Mouse (Mus musculus): ENCODE measurements around the gene Serpina5. TPM values are rescaled to one million over a fixed set of nuclear protein-coding genes. Genes with fewer than 3 reads are reported as not detected.

The Serpina5 gene
- polyA plus RNA-seq, 1 experiment = not detected

GRCm38 (mm10) chr12:104114921-104115579 lies 14.1 kb downstream of the Serpina5 start:
- Histone ChIP-seq H3K4me1 (ENCODE audit: control insufficient read depth, insufficient read depth, low read length) (no peaks in the 10 kb centered on the region), H3K27ac (ENCODE audit: insufficient read depth, low read depth, low read length) (no peak overlapping the region), H3K4me3 (ENCODE audit: insufficient read depth, low read depth, low read length) (no peak overlapping the region)
- TF ChIP-seq POLR2A (IDR thresholded peaks at IDR 0.05; ENCODE audit: insufficient read depth, low read depth, low read length) (no peak), CTCF (IDR thresholded peaks at IDR 0.05; ENCODE audit: insufficient read depth, low read depth, low read length) (no peak)
- 41% methylated on average over 3 of the region's 3 CpGs for WGBS

- 82% methylated on average over 1 of the region's 1 CpGs for WGBS
- H3K4me3 ChIP-seq (ENCODE audit: insufficient read depth, low read depth, low read length) = no peak overlapping the region
- TF ChIP-seq POLR2A (IDR thresholded peaks at IDR 0.05; ENCODE audit: insufficient read depth, low read depth, low read length) (no peak), CTCF (IDR thresholded peaks at IDR 0.05; ENCODE audit: insufficient read depth, low read depth, low read length) (no peak)
- H3K4me1 ChIP-seq (ENCODE audit: control insufficient read depth, insufficient read depth, low read length) = no peaks in the 10 kb centered on the region
- no peak overlapping the region for H3K27ac ChIP-seq (ENCODE audit: insufficient read depth, low read depth, low read length)
Observed at GRCm38 (mm10) chr12:104123097-104123496, 22.2 kb downstream of the Serpina5 start.

DNA sequence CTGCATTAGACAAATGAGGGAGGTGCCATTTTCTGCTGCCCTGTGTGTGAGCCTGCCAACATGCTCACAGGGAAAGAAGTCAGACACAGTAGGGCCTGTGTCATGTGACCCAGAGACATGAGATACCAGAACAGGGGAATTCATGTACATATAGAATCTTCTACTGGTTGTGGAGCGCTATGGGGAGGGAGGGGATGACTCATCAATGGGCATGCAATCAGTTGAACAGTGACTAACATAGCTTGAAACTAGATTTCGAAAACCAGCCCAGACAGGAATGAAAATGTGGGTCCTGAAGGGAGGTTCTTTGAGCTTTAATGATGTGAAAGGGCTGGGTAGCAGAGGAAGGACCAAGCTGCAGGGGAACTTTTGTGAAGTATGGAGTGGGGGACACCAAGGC lies 23.1 kb downstream of the Serpina5 start:
- no peak for TF ChIP-seq POLR2A (IDR thresholded peaks at IDR 0.05; ENCODE audit: insufficient read depth, low read depth, low read length)
- no peak for TF ChIP-seq CTCF (IDR thresholded peaks at IDR 0.05; ENCODE audit: insufficient read depth, low read depth, low read length)
- WGBS = 54% methylated on average over 2 of the region's 2 CpGs
- H3K4me3 ChIP-seq (ENCODE audit: insufficient read depth, low read depth, low read length) = no peak overlapping the region
- no peak overlapping the region for H3K27ac ChIP-seq (ENCODE audit: insufficient read depth, low read depth, low read length)
- no peaks in the 10 kb centered on the region for H3K4me1 ChIP-seq (ENCODE audit: control insufficient read depth, insufficient read depth, low read length)

- WGBS = 75% methylated on average over 5 of the region's 5 CpGs
- Histone ChIP-seq H3K27ac (ENCODE audit: insufficient read depth, low read depth, low read length) (no peak overlapping the region), H3K4me3 (ENCODE audit: insufficient read depth, low read depth, low read length) (no peak overlapping the region), H3K4me1 (ENCODE audit: control insufficient read depth, insufficient read depth, low read length) (no peaks in the 10 kb centered on the region)
- TF ChIP-seq CTCF (IDR thresholded peaks at IDR 0.05; ENCODE audit: insufficient read depth, low read depth, low read length) (no peak), POLR2A (IDR thresholded peaks at IDR 0.05; ENCODE audit: insufficient read depth, low read depth, low read length) (no peak)
Observed at GRCm38 (mm10) chr12:104125021-104125560, 24.2 kb downstream of the Serpina5 start.

DNA sequence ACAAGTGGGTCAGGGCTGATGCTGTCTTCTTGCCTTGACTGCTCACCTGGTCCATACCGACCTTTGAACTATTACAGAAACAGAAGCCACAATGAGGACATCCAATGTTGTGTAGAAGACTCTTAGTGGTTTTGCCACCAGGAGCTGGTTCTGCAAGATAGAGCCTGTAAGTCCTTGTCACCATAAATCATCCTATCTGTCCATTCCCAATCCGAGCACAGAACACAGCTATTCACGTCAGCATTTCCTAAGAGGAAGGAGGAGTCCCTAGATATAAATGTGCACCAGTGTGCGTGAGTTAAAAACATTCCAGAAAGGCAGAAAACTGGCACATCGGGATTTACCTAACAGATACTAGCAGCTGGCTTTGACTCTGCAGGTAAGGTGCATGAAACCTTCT lies 26.8 kb downstream of the Serpina5 start, which contains the start of gene Serpina3b:
Gene Serpina3b, plus strand, starts transcription at position 301 of the 400 bp plus-strand sequence.
- Histone ChIP-seq H3K27ac (ENCODE audit: insufficient read depth, low read depth, low read length) (no peak within 1 kb of the TSS), H3K4me3 (ENCODE audit: insufficient read depth, low read depth, low read length) (no peak within 1 kb of the TSS), H3K4me1 (ENCODE audit: control insufficient read depth, insufficient read depth, low read length) (no peaks in the 10 kb centered on the region)
- 87% methylated on average over 5 of the region's 5 CpGs for WGBS
- TF ChIP-seq POLR2A (IDR thresholded peaks at IDR 0.05; ENCODE audit: insufficient read depth, low read depth, low read length) (no peak), CTCF (IDR thresholded peaks at IDR 0.05; ENCODE audit: insufficient read depth, low read depth, low read length) (no peak)

DNA sequence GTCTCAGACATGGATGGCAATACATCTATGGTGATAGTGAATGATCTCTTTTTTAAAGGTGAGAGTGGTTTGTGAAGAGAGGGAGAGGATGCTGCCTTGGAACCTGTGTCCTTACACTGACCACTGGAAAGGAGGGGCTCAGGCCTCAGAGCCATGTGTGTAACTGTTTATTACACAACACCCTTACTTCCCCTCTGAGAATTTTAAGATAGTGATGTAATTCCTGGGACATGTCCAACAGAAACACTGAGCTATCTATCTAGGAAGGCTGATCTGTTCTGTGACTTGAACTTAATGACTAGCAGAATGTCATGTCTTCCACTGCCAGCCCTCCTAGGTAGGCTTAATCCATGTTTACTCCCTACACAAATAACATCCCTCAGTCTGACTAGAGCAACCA lies 30.1 kb downstream of the Serpina5 start:
- H3K4me3 ChIP-seq (ENCODE audit: insufficient read depth, low read depth, low read length) = no peak overlapping the region
- no peak overlapping the region for H3K27ac ChIP-seq (ENCODE audit: insufficient read depth, low read depth, low read length)
- TF ChIP-seq CTCF (IDR thresholded peaks at IDR 0.05; ENCODE audit: insufficient read depth, low read depth, low read length) (no peak), POLR2A (IDR thresholded peaks at IDR 0.05; ENCODE audit: insufficient read depth, low read depth, low read length) (no peak)
- H3K4me1 ChIP-seq (ENCODE audit: control insufficient read depth, insufficient read depth, low read length) = no peaks in the 10 kb centered on the region

DNA sequence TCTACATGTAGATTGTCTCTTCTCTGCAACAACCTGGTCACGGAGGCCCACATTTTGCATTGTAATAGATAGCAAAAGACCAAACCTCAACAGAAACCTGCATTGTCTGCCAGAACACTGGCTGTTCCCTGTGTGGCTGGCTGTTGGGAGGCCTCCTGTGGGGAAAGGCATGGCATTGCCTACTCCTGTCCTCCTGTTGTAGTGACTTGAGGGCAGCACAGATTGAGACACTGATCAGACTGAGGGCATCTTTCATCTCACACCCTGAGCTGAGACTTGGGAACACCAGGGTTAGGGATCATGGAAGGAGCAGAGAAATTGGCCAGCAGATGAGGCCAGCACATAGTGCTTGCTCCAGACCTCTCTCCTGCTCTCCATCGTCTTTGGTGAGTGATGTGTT lies 37.3 kb downstream of the Serpina5 start:
- no peak overlapping the region for H3K27ac ChIP-seq (ENCODE audit: insufficient read depth, low read depth, low read length)
- H3K4me1 ChIP-seq (ENCODE audit: control insufficient read depth, insufficient read depth, low read length) = no peaks in the 10 kb centered on the region
- no peak for TF ChIP-seq POLR2A (IDR thresholded peaks at IDR 0.05; ENCODE audit: insufficient read depth, low read depth, low read length)
- TF ChIP-seq CTCF (IDR thresholded peaks at IDR 0.05; ENCODE audit: insufficient read depth, low read depth, low read length) = no peak
- no peak overlapping the region for H3K4me3 ChIP-seq (ENCODE audit: insufficient read depth, low read depth, low read length)
- 85% methylated on average over 2 of the region's 2 CpGs for WGBS

DNA sequence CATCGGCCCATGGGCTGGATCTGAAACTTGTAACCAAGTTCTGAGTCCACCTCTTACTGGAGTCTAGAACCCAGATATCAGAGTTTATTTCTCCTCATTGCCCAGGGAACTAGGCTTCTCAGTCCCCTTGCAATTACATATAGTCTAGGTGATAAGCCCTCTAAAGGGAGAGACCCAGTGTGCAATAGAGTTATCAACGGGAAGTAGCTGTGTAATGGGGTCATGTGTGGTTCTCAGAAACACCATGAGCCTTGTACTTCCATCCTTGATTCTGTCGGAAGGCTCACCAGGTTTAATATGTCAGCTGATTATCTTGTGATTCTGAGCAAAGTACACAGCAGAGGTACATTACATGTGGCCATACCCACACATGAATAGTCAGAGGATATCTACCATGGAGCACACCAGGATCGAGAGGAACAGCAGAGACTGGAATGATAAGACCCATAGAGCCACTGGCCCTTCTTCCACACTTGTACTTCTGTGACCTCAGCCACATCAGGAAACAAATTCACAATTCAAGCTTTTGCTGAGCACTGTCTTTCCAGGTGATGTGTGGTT lies 39.7 kb downstream of the Serpina5 start:
- no peaks in the 10 kb centered on the region for H3K4me1 ChIP-seq (ENCODE audit: control insufficient read depth, insufficient read depth, low read length)
- H3K27ac ChIP-seq (ENCODE audit: insufficient read depth, low read depth, low read length) = no peak overlapping the region
- WGBS = 94% methylated on average over 4 of the region's 4 CpGs
- H3K4me3 ChIP-seq (ENCODE audit: insufficient read depth, low read depth, low read length) = no peak overlapping the region
- TF ChIP-seq CTCF (IDR thresholded peaks at IDR 0.05; ENCODE audit: insufficient read depth, low read depth, low read length) (no peak), POLR2A (IDR thresholded peaks at IDR 0.05; ENCODE audit: insufficient read depth, low read depth, low read length) (no peak)

DNA sequence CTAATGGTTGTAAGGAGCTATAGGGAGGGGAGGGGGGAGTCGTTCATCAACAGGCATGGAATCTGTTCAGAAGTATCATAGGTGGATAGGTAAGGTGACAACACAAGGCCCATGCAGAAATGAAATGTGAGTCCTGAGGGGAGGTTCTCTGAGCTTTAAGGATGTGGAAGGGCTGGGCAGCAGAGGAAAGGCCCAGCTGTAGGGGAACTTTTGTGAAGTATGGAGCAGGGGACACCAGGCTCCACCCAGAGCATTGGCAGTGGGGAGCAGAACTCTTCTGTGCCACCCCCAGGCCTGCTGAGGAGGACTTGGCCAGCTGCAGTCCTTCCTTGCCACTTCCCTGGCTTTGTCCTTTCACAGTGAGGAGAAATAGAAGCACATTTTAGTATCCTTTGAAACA lies 40.6 kb downstream of the Serpina5 start:
- 85% methylated on average over 1 of the region's 1 CpGs for WGBS
- H3K27ac ChIP-seq (ENCODE audit: insufficient read depth, low read depth, low read length) = no peak overlapping the region
- H3K4me3 ChIP-seq (ENCODE audit: insufficient read depth, low read depth, low read length) = no peak overlapping the region

More for the DNA sequence above, 40.6 kb downstream of the Serpina5 start:
- TF ChIP-seq POLR2A (IDR thresholded peaks at IDR 0.05; ENCODE audit: insufficient read depth, low read depth, low read length) (no peak), CTCF (IDR thresholded peaks at IDR 0.05; ENCODE audit: insufficient read depth, low read depth, low read length) (no peak)
- H3K4me1 ChIP-seq (ENCODE audit: control insufficient read depth, insufficient read depth, low read length) = no peaks in the 10 kb centered on the region

All from olfactory bulb, adult 2 months (tissue).